Mouse (Mus musculus) mesoderm, embryonic 11.5 days (tissue): ENCODE results near the gene Eya3.
"Not testable (repeated sequence)": the region's sequence is repeated elsewhere in the genome, so short reads cannot be mapped to it uniquely, and the experiment has no call there.

Experiments used
- DNase-seq: peaks from one replicate; pipeline ENCODE4 v3.0.0-alpha.2; 2012; ENCODE audit warnings: low read depth, low spot score

The Eya3 gene

GRCm38 (mm10) chr4:132638461-132639190, at the start of gene Eya3:
Gene Eya3, plus strand, starts transcription at chr4:132638987.
- DNase-seq = peak; percentile 97

DNA sequence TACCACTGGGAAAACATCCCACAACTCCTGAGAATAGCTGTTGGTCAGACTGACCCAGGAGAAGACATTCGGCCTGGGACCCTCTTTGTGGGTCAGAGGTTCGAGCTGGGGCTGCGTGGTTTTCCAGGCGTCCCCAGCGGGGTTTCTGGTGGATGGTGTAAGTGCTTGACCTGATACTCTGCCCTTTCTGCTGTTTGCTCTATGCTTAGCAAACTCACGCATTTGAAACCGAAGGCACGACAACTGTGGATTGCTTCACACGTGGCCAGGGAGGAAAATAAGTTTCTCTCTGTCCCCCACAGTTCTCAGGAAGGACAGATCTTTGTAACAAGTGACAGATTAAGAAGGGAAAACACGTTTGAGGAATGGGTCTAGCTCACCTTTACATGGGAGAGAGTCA, 48.1 kb upstream of the Eya3 start:
- no peak for DNase-seq

- no peak for DNase-seq
These were observed 45.8 kb upstream of the Eya3 start for GRCm38 (mm10) chr4:132592958-132593357.

DNA sequence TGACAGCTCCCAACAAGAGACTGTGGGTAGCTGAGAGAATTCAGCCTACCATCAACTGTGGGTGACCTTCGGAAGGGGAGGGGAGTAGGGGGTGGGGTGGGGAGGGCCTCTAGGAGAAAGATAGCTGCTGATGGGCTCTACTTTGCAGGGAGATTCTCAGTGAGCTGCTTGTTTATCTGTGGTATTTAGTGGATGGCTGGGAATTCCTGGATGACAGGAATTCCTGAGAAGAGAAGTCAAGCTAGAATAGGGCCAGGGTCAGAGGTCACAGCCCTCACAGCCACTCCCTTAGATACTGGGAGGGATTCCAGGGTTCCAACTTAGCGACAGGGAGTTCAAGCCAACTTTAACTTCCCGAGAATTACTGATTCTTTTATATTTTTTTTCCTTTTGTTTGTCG, 44.6 kb upstream of the Eya3 start:
- DNase-seq = peak; percentile 49

DNA sequence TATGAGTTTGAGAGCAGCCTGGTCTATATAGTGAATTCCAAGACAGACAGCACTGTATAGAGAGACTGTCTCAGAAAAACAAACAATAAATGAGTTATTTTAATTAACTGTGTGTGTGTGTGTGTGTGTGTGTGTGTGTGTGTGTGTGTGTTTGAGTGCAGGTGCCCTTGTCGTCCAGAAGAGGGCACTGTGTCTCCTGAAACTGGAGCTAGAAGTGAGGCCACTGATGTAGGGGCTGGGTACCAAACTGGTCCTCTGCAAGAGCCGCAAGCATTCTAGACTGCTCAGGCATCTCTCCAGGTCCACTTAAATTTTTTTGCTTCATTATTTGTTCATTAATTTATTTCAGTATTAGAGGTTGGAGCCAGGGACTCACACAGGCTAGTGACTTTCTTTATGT, 39.9 kb upstream of the Eya3 start:
- DNase-seq = no peak

DNA sequence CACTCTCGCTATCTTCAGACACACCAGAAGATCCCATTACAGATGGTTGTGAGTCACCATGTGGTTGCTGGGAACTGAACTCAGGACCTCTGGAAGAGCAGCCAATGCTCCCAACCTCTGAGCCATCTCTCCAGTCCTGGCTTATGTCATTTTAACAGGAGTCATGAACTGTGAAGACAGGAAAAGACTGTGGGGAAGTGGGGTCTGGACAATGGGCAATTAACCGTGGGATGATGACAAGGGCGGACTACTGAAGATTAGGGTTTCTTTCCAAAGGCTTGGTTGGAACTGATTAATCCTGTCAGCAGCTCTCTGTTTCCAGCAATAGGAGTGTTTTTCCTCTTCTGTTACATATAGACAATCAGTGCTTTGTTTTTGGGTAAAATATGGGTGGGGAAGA, 39.0 kb upstream of the Eya3 start:
- DNase-seq = no peak

DNA sequence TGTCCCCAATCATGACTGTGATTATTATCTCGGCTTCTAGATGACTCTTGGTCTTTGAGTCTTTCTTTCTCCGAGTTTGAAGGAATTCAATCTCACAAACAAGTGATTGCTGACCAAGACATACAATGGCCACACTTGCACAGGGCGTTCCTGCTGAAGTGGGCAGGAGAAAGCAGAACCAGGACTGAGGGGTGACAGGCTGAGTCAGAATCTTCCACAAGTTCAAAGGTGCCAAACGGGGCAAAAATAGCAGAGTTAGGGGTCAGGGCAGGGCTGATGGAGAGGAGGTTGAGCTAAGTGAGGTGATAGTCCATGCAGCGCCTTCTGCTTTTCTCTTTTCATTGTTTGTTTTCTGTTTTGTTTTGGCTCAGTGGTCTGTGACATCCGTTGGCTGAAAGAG, 38.3 kb upstream of the Eya3 start:
- no peak for DNase-seq

- DNase-seq = not testable (repeated sequence)
These were observed 37.5 kb upstream of the Eya3 start for GRCm38 (mm10) chr4:132601242-132601641.

- no peak for DNase-seq
These were observed 35.3 kb upstream of the Eya3 start for GRCm38 (mm10) chr4:132603468-132603867.

- DNase-seq = no peak
These were observed 33.0 kb upstream of the Eya3 start for GRCm38 (mm10) chr4:132605816-132606215.

GRCm38 (mm10) chr4:132608147-132608546, 30.6 kb upstream of the Eya3 start:
- DNase-seq = no peak

DNA sequence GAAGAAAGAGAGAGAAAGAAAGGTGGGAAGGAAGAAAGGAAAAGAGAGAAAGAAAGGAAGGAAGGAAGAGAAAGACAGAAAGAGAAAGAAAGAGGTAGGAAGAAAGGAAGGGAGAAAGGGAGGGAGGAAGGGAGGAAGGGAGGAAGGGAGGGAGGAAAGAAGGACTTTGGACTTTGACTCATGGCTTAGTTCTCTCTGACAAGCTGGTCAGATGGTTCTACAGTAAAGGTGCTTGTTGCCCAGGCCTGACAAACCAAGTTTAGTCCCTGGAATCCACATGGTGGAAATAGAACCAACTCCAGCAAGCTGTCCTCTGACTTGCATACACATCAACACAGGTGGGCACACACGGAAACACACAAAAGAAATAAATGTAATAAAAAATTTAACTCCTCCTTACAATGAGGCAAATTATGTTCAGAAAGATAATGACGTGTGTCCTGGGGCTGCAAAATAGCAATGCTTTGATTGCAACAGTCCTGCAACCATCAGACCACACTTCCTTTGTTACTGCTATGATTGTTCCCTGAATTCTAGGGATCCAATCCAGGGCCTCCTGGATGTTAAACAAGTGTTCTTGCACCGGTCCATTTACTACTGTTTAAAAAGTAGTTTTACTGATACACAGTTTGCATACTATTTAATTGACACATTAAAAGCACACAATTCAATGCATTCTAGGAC, 28.3 kb upstream of the Eya3 start:
- DNase-seq = no peak

GRCm38 (mm10) chr4:132611320-132611719, 27.5 kb upstream of the Eya3 start:
- no peak for DNase-seq

DNA sequence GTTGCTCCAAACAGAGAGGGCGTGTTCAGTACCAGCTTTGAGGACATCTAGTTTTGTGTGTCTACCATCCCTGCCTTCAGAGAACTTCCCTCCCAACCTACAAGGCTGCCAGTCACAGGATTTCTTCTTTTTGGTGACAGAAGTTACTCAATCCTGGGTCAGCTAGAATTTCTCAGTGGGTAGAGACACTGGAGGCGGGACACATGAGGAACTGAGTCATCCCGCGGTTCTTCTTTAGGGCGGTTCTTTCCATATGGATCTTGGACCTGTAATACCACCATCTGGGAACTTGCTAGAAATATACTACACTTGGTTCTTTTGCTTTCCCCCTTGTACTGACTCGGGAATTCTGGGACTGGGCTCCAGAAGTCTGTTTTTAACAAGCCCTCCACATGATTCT, 20.9 kb upstream of the Eya3 start:
- no peak for DNase-seq

GRCm38 (mm10) chr4:132618850-132619375, 19.9 kb upstream of the Eya3 start:
- no peak for DNase-seq

DNA sequence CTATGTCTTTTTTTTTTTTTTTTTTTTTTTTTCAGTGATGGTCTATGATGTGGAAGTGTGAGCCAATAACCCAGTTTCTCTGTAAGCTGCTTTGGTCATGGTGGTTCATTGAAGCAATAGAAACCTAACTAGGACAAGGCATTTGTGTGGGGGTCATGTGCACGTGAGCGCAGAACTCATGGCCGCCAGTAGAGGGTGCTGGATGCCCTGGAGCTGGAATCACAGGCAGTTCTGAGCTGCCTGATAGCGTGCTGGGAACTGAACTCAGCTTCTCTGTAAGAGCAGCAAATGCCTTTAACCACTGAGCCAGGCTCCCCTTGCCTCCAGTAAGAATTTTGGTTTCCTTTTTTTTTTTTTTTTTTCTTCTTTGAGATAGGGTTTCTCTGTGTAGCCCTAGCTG, 18.7 kb upstream of the Eya3 start:
- no peak for DNase-seq

DNA sequence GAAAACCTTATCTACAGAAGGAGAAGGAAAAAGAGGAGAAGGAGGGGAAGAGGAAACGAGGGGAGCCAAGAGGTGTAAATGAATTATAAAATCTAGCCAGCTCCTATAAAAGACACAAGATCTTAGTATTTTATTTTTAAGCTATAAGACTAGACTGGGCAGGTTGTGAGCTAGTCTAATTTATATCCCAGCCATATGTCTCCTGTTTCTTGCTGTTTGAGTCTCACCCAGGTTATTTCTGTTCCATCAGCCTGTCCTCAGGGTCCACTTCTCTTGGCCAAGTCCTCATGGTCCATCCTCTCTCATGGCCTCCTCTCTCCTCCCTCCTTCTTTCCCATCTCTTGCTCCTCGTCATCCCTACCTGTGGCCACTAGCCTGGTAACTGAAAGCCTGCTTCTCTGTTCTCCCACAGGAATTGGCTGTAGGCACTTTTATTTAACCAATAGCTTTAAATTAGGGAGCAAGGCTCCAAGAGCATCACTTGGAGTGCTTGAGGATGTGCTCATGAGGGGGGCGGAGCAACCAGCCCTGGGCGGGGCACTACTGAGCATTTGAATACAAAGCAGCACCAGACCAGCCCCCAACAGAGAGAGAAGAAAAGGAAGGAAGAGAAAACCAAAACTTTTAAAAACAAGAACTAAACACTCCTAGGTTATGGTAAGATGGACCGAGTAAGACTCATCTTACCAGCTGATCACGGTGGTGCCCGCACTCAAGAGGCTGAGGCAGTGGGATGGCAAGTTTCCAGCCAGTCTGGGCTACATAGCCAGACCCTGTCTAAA, 17.3 kb upstream of the Eya3 start:
- DNase-seq = no peak

DNA sequence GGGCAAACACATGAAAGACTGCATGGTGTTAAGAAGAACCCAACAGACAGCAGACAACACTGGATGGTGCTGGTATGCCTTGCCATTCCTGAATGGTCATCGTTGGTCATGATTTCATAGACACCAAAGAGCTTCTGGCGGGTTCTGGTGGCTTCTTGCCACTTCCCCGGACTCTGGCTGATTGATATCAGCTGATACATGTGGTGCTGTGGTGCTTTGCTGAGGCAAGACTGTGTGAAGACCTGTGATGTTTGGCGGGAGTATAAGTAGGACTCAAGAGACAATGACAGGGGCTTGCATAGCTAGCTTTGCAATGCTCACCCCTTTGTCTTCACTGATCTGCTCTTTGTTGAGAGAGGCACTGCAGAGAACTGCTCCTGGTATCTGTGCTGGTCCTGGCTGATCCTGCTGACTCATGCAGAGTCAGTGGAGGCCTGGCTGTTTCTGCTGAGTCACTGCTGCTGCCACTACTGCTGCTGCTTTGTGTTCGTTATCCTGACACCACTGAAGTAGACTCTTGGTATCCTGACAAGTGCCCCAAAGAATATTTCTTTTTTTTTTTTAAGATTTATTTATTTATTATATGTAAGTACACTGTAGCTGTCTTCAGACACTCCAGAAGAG, 14.6 kb upstream of the Eya3 start:
- DNase-seq = peak; percentile 9

- peak; percentile 13 for DNase-seq
These were observed 10.0 kb upstream of the Eya3 start for GRCm38 (mm10) chr4:132628830-132629229.

DNA sequence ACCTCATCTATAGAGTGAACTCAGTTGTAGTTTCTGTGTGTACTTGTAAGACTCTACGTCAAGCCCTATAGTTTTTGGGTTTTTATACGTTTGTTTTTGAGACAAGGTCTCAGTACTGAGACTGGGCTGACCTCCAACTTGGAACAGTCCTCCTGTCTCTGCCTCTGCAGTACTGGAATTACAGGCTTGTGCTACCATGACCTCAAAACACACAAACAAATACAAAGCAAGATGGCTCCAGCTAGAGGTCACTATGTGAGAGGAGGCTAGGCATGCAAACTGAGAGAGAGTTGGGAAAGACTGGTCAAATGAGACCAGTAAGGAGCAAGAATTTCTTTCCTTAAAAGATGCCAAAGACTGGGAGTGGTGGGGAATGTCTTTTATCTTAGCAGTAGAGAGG, 2.8 kb upstream of the Eya3 start:
- no peak for DNase-seq

GRCm38 (mm10) chr4:132636554-132636953, 2.2 kb upstream of the Eya3 start:
- peak; percentile 26 for DNase-seq

GRCm38 (mm10) chr4:132639191-132639713, 465 bp downstream of the Eya3 start:
- peak; percentile 33 for DNase-seq
